Mouse (Mus musculus): ENCODE results near the gene Dab2ip. TPM values are rescaled to one million over a fixed set of nuclear protein-coding genes. Genes with fewer than 3 reads are reported as not detected.
A peak's percentile ranks its signal among the peaks of the same experiment; 100 is the strongest.

Dab2ip gene
- polyA plus RNA-seq, 1 experiment from 2014 or later: 48.4 TPM

GRCm38 (mm10) chr2:35718003-35718500 lies 160.0 kb downstream of the Dab2ip start:
- Histone ChIP-seq H3K4me2 (replicated peaks) (no peak overlapping the region), H3K4me1 (replicated peaks; ENCODE audit: control insufficient read depth, insufficient read depth, low read length) (no peaks in the 10 kb centered on the region; the same call in 1 of the 2 replicates), H3K27me3 (ENCODE audit: control insufficient read depth, insufficient read depth, low read length) (no peaks in the 10 kb centered on the region), H3K36me3 (replicated peaks; ENCODE audit: control insufficient read depth, insufficient read depth) (peaks cover 97% of the 10 kb centered on the region), H3K27ac (no peak overlapping the region), H3K9ac (no peak overlapping the region), H3K9me3 (ENCODE audit: control insufficient read depth, low read length) (no peaks in the 10 kb centered on the region), H3K4me3 (replicated peaks; ENCODE audit: low read length) (no peak overlapping the region)
- DNase-seq (ENCODE audit: low spot score): no peak
- no peak for ATAC-seq (ENCODE audit: low FRiP score)
- 82% methylated on average over 5 of the region's 5 CpGs for WGBS

DNA sequence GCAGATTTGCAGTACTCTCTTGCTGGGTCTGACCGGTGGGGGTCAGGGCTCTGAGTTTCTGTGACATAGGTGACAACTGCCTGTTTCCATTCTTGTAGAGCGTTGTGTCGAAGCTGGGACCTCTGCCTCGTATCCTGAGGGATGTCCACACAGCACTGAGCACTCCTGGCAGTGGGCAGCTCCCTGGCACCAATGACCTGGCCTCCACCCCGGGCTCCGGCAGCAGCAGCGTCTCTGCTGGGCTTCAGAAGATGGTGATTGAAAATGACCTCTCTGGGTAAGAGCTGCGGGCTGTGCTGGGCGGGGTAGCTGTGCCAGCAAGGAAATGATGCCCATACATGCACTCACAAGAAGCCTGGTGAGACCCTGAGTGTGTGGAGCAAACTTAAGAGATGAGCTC lies 160.6 kb downstream of the Dab2ip start:
- Histone ChIP-seq H3K9me3 (ENCODE audit: control insufficient read depth, low read length) (no peaks in the 10 kb centered on the region), H3K4me2 (replicated peaks) (no peak overlapping the region), H3K4me3 (replicated peaks; ENCODE audit: low read length) (no peak overlapping the region), H3K9ac (no peak overlapping the region), H3K27me3 (ENCODE audit: control insufficient read depth, insufficient read depth, low read length) (no peaks in the 10 kb centered on the region), H3K36me3 (replicated peaks; ENCODE audit: control insufficient read depth, insufficient read depth) (peaks cover 99% of the 10 kb centered on the region), H3K4me1 (replicated peaks; ENCODE audit: control insufficient read depth, insufficient read depth, low read length) (no peaks in the 10 kb centered on the region; the same call in 1 of the 2 replicates), H3K27ac (no peak overlapping the region)
- 95% methylated on average over 9 of the region's 9 CpGs for WGBS
- no peak for DNase-seq (ENCODE audit: low spot score)
- ATAC-seq (ENCODE audit: low FRiP score): no peak

DNA sequence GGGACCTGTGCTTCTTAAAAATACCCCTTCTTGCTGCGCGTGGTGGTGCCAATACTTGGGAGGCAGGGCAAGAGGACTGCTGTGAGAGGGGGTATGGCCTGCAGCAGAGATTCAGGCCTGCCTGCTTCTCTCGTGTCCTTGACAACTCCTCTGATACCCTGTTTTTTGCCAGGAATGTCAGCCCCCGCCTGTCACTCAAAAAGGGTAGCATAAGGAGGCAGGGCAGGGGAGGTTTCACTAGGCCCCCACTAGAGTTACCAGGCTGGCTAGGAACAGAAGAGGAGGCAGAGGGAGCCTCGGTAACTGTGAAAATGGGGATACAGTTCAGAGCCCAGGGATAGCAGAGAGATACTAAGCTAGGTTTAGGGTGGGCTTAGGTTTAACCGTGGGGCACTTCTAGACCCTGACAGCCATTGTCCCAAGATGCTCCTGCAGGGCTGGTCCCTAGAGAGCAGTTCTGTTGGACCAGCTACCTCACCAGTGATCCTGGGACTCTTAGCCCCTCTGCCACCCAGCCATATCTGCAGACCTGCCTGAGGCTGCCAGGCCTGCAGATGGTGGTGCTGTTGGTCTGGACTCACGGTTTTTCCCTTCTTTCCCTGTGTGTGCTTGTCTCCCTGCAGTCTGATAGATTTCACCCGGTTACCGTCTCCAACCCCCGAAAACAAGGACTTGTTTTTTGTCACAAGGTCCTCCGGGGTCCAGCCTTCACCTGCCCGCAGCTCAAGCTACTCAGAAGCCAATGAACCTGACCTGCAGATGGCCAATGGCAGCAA lies 161.4 kb downstream of the Dab2ip start:
- Histone ChIP-seq H3K4me1 (replicated peaks; ENCODE audit: control insufficient read depth, insufficient read depth, low read length) (no peaks in the 10 kb centered on the region), H3K36me3 (replicated peaks; ENCODE audit: control insufficient read depth, insufficient read depth) (peaks cover 93% of the 10 kb centered on the region), H3K27ac (no peak overlapping the region), H3K4me2 (replicated peaks) (no peak overlapping the region), H3K4me3 (replicated peaks; ENCODE audit: low read length) (no peak overlapping the region), H3K9ac (no peak overlapping the region), H3K9me3 (ENCODE audit: control insufficient read depth, low read length) (no peaks in the 10 kb centered on the region), H3K27me3 (ENCODE audit: control insufficient read depth, insufficient read depth, low read length) (no peaks in the 10 kb centered on the region)
- WGBS: 82% methylated on average over 12 of the region's 12 CpGs
- DNase-seq (ENCODE audit: low spot score) (no peak), ATAC-seq (ENCODE audit: low FRiP score) (no peak)

DNA sequence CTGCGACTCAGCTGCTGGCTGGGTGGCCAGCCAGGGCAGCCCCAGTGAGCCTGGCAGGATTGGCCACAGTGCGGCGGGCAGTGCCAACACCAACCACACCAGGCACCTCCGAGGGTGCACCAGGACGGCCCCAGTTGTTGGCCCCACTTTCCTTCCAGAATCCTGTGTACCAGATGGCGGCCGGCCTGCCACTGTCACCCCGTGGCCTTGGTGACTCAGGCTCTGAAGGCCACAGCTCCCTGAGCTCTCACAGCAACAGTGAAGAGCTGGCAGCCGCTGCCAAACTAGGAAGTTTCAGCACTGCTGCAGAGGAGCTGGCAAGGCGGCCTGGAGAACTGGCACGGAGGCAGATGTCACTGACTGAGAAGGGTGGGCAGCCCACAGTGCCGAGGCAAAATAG lies 162.0 kb downstream of the Dab2ip start:
- Histone ChIP-seq H3K9ac (no peak overlapping the region), H3K27me3 (ENCODE audit: control insufficient read depth, insufficient read depth, low read length) (no peaks in the 10 kb centered on the region), H3K36me3 (replicated peaks; ENCODE audit: control insufficient read depth, insufficient read depth) (peaks cover 87% of the 10 kb centered on the region), H3K4me2 (replicated peaks) (no peak overlapping the region), H3K27ac (no peak overlapping the region), H3K4me1 (replicated peaks; ENCODE audit: control insufficient read depth, insufficient read depth, low read length) (no peaks in the 10 kb centered on the region), H3K4me3 (replicated peaks; ENCODE audit: low read length) (no peak overlapping the region), H3K9me3 (ENCODE audit: control insufficient read depth, low read length) (no peaks in the 10 kb centered on the region)
- WGBS: 91% methylated on average over 11 of the region's 12 CpGs
- DNase-seq (ENCODE audit: low spot score) (no peak), ATAC-seq (ENCODE audit: low FRiP score) (no peak)

DNA sequence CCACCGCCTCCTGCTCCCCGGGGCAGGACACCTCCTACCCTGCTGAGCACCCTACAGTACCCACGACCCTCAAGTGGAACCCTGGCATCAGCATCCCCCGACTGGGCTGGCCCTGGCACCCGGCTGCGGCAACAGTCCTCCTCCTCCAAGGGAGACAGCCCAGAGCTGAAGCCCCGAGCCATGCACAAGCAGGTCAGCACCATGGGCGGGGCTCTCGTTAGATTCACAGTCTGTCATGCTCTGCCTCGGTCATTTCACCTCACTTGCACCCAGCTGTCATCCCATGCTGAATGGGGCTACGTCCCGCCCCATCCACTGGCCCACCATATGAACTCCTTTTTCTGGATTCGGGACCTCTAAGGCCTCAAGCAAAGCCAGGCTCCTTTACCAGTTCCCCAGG lies 162.5 kb downstream of the Dab2ip start:
- H3K36me3 ChIP-seq (replicated peaks; ENCODE audit: control insufficient read depth, insufficient read depth): peaks cover 84% of the 10 kb centered on the region
- DNase-seq (ENCODE audit: low spot score) (no peak), ATAC-seq (ENCODE audit: low FRiP score) (peak; percentile 29; the same call in 1 of the 2 replicates)
- no peak overlapping the region for H3K9ac ChIP-seq
- WGBS: 88% methylated on average over 11 of the region's 13 CpGs
- H3K4me1 ChIP-seq (replicated peaks; ENCODE audit: control insufficient read depth, insufficient read depth, low read length): no peaks in the 10 kb centered on the region
- no peaks in the 10 kb centered on the region for H3K9me3 ChIP-seq (ENCODE audit: control insufficient read depth, low read length)
- H3K4me3 ChIP-seq (replicated peaks; ENCODE audit: low read length): no peak overlapping the region
- H3K27me3 ChIP-seq (ENCODE audit: control insufficient read depth, insufficient read depth, low read length): no peaks in the 10 kb centered on the region
- H3K4me2 ChIP-seq (replicated peaks): no peak overlapping the region
- H3K27ac ChIP-seq: no peak overlapping the region

DNA sequence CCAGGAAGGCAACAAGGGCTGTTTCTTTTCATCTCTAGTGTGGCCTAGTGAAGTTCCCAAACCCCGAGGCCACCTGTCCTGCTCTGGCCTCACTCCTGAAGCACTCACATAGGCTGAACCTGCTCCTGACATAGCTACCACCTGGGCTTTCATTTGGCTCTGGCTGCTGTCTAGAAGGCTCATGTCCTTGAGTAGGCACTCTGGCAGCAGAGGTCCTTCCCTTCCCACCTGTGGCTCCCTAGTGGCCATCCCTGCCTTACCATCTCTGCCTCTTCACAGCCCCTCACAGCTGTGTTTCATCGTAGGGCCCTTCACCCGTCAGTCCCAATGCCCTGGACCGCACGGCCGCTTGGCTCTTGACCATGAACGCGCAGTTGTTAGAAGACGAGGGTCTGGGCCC lies 162.9 kb downstream of the Dab2ip start:
- WGBS: 94% methylated on average over 9 of the region's 9 CpGs

GRCm38 (mm10) chr2:35722821-35723220 lies 164.8 kb downstream of the Dab2ip start:
- peaks cover 84% of the 10 kb centered on the region for H3K36me3 ChIP-seq (replicated peaks; ENCODE audit: control insufficient read depth, insufficient read depth)

More for the DNA sequence above, 162.9 kb downstream of the Dab2ip start:
- Histone ChIP-seq H3K9ac (no peak overlapping the region), H3K9me3 (ENCODE audit: control insufficient read depth, low read length) (no peaks in the 10 kb centered on the region), H3K27me3 (ENCODE audit: control insufficient read depth, insufficient read depth, low read length) (no peaks in the 10 kb centered on the region), H3K4me3 (replicated peaks; ENCODE audit: low read length) (no peak overlapping the region), H3K4me1 (replicated peaks; ENCODE audit: control insufficient read depth, insufficient read depth, low read length) (no peaks in the 10 kb centered on the region), H3K27ac (no peak overlapping the region), H3K4me2 (replicated peaks) (no peak overlapping the region), H3K36me3 (replicated peaks; ENCODE audit: control insufficient read depth, insufficient read depth) (peaks cover 85% of the 10 kb centered on the region)
- ATAC-seq (ENCODE audit: low FRiP score) (no peak), DNase-seq (ENCODE audit: low spot score) (no peak)

DNA sequence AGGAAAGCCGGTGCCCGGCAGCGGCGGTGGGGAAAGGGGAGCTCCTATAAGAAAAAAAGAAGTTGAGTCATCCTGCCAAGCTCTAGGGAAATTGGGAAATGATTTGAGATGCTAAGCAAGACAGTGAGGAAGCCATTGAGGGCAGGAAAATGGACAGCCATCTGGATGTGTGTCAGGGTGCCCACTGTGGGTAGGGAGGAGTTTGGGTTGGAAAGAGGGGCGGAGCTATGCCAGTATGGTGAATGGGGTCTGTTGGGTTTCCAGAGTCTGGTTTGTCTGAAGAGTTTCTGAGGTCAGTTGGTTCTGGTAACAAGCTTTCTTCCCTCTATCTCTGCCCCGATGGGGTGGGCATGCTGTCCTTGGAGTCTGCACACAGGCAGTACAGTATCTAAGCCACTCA lies 165.2 kb downstream of the Dab2ip start:
- no peak overlapping the region for H3K4me3 ChIP-seq (replicated peaks; ENCODE audit: low read length)
- no peak overlapping the region for H3K27ac ChIP-seq
- H3K9ac ChIP-seq: no peak overlapping the region
- DNase-seq (ENCODE audit: low spot score): no peak
- ATAC-seq (ENCODE audit: low FRiP score): no peak
- 93% methylated on average over 6 of the region's 6 CpGs for WGBS
- H3K9me3 ChIP-seq (ENCODE audit: control insufficient read depth, low read length): no peaks in the 10 kb centered on the region
- no peaks in the 10 kb centered on the region for H3K27me3 ChIP-seq (ENCODE audit: control insufficient read depth, insufficient read depth, low read length)
- peaks cover 84% of the 10 kb centered on the region for H3K36me3 ChIP-seq (replicated peaks; ENCODE audit: control insufficient read depth, insufficient read depth)
- no peak overlapping the region for H3K4me2 ChIP-seq (replicated peaks)
- no peaks in the 10 kb centered on the region for H3K4me1 ChIP-seq (replicated peaks; ENCODE audit: control insufficient read depth, insufficient read depth, low read length)

More at GRCm38 (mm10) chr2:35722821-35723220, 164.8 kb downstream of the Dab2ip start:
- Histone ChIP-seq H3K4me1 (replicated peaks; ENCODE audit: control insufficient read depth, insufficient read depth, low read length) (no peaks in the 10 kb centered on the region), H3K27ac (no peak overlapping the region), H3K4me3 (replicated peaks; ENCODE audit: low read length) (no peak overlapping the region), H3K9ac (no peak overlapping the region), H3K9me3 (ENCODE audit: control insufficient read depth, low read length) (no peaks in the 10 kb centered on the region), H3K4me2 (replicated peaks) (no peak overlapping the region), H3K27me3 (ENCODE audit: control insufficient read depth, insufficient read depth, low read length) (no peaks in the 10 kb centered on the region)
- DNase-seq (ENCODE audit: low spot score): no peak
- 91% methylated on average over 9 of the region's 9 CpGs for WGBS
- ATAC-seq (ENCODE audit: low FRiP score): no peak

DNA sequence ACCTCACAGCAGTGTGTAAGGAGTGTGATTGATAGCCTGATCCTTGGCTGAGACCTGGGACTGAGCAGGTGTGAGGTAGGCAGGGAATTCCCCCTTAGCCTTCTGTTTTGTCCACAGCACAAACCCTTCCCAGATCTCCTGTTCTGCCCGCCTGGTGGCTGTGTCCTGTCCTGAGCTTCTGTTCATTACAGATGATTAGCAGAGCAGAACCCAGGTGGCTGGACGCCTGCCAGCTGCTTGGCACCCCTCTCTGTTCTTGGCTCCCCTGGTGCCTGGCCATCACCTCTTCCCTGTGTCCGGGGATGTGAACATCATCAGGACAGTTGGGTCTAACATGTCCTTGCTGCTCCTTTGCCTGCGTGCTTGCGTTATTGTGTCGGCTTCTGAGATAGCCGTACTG lies 165.6 kb downstream of the Dab2ip start:
- no peaks in the 10 kb centered on the region for H3K27me3 ChIP-seq (ENCODE audit: control insufficient read depth, insufficient read depth, low read length)
- 71% methylated on average over 7 of the region's 7 CpGs for WGBS
- peaks cover 84% of the 10 kb centered on the region for H3K36me3 ChIP-seq (replicated peaks; ENCODE audit: control insufficient read depth, insufficient read depth)
- H3K27ac ChIP-seq: no peak overlapping the region
- H3K9me3 ChIP-seq (ENCODE audit: control insufficient read depth, low read length): no peaks in the 10 kb centered on the region
- no peak overlapping the region for H3K4me2 ChIP-seq (replicated peaks)
- H3K4me3 ChIP-seq (replicated peaks; ENCODE audit: low read length): no peak overlapping the region
- 0 out of 2 replicates have a peak, but pooled peaks cover under 1% of the 10 kb centered on the region for H3K4me1 ChIP-seq (replicated peaks; ENCODE audit: control insufficient read depth, insufficient read depth, low read length)
- no peak for DNase-seq (ENCODE audit: low spot score)
- no peak for ATAC-seq (ENCODE audit: low FRiP score)
- H3K9ac ChIP-seq: no peak overlapping the region
